Mouse (Mus musculus): ENCODE data around the gene Siglech. TPM values are rescaled to one million over a fixed set of nuclear protein-coding genes. Genes with fewer than 3 reads are reported as not detected.
"Not testable (repeated sequence)": the region's sequence is repeated elsewhere in the genome, so short reads cannot be mapped to it uniquely, and the experiment has no call there.

Siglech gene
- polyA plus RNA-seq, 1 experiment: 1.2 TPM

DNA sequence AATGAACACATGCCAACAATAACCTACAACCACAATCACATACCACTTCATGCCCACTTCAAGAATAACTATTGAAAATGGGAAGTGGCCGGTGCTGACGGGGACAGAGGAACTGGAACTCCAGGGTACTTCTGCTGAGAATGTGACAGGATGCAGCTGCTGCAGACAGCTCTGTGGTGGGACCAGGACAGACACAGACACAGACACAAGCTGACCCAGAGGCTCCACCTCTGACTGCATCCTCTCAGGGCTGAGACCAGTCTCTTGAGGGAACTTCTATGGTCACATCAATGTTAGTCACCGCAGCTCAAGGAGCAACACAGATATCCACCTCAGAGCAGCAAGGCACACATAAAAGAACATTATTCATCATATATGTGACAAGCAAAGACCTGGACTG lies 16.6 kb downstream of the Siglech start:
- TF ChIP-seq CTCF (IDR thresholded peaks at IDR 0.05; ENCODE audit: borderline replicate concordance, extremely low read depth, insufficient read depth, insufficient read length): no peak
- TF ChIP-seq POLR2A (IDR thresholded peaks at IDR 0.05; ENCODE audit: borderline replicate concordance, extremely low read depth, insufficient read depth, insufficient read length, poor library complexity, severe bottlenecking): no peak
- no peak for DNase-seq (ENCODE audit: low read depth)

DNA sequence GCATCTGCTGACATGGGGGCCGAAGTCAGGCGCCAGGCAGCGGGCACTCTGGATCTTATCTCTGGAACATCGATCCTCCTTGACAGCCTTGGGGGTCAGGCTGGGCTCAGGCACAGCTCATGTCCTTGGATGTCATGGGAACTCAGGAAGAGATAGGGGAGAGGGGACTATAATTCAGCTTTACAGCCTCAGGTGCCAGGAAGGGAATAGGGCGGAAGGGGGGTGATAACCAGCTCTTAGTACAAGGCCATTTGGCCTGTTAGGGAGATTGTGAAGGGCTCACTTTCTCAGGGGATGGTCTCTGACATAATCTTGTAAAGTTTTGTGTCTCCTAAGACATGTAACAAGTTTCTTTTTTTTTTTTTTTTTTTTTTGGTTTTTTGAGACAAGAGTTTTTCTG lies 22.6 kb downstream of the Siglech start:
- not testable (repeated sequence) for DNase-seq (ENCODE audit: low read depth)

GRCm38 (mm10) chr7:55792280-55792679 lies 24.3 kb downstream of the Siglech start:
- peak; percentile 69 for DNase-seq (ENCODE audit: low read depth)
- TF ChIP-seq CTCF (IDR thresholded peaks at IDR 0.05; ENCODE audit: borderline replicate concordance, extremely low read depth, insufficient read depth, insufficient read length) (no peak), POLR2A (IDR thresholded peaks at IDR 0.05; ENCODE audit: borderline replicate concordance, extremely low read depth, insufficient read depth, insufficient read length, poor library complexity, severe bottlenecking) (no peak)

- TF ChIP-seq CTCF (IDR thresholded peaks at IDR 0.05; ENCODE audit: borderline replicate concordance, extremely low read depth, insufficient read depth, insufficient read length) (no peak), POLR2A (IDR thresholded peaks at IDR 0.05; ENCODE audit: borderline replicate concordance, extremely low read depth, insufficient read depth, insufficient read length, poor library complexity, severe bottlenecking) (no peak)
- peak; percentile 19 for DNase-seq (ENCODE audit: low read depth)
These were observed 25.4 kb downstream of the Siglech start for GRCm38 (mm10) chr7:55793236-55793951.

DNA sequence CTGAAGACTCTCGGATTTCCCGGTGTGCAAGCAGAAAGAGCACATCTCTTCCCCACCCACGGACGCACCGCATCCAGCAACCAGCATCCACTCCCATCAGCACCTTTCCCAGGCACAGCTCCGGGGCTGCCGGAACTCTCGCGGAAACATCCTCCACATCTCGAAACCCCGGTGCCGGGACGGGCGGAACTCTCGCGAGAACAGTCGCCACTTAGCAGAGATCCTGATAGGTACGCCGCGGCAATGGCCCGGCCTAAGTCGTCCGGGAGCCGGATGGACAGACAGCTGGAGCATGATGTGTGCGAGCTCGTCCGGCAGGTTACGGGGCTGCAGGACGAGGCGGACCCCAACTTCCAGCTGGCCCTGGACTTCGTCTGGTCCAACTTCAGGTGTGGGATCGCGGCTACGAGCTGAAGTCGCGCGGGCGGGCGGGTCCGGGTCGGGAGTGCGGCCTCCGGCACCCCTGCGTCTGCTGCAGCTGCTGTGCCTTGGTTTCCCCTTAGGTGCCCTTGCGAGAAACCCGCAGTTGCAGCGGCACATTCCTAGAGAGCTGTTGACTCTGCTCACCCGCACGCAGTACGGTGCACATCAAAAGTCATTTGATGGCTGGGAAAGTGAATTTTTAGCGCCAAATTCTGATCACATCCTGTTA lies 26.1 kb downstream of the Siglech start, which contains the start of gene Tubgcp5:
TSS of gene Tubgcp5 (plus strand) at position 203 of the 652 bp plus-strand sequence.
- DNase-seq (ENCODE audit: low read depth): peak; percentile 99
- TF ChIP-seq CTCF (IDR thresholded peaks at IDR 0.05; ENCODE audit: borderline replicate concordance, extremely low read depth, insufficient read depth, insufficient read length) (no peak), POLR2A (IDR thresholded peaks at IDR 0.05; ENCODE audit: borderline replicate concordance, extremely low read depth, insufficient read depth, insufficient read length, poor library complexity, severe bottlenecking) (peak; percentile 95; the same call in 1 of the 2 replicates)

DNA sequence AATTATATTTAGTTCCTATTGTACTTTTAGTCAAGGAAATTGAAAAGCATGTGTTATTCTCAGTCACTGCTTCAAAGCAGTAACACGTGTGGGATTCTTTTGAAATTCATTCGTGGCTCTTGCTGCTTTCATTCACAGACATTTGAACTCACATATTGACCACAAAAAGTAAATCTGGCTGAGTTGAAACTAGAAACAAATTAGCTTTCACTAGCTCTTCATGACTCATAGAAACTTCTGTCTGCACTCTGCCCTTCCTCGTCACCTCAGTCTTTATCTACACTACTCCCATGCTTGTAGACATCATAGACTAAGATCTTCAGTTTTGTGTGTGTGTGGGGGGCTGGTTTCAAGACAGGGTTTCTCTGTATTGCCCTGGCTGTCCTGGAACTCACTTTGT lies 32.0 kb downstream of the Siglech start:
- DNase-seq (ENCODE audit: low read depth): no peak
- no peak for TF ChIP-seq POLR2A (IDR thresholded peaks at IDR 0.05; ENCODE audit: borderline replicate concordance, extremely low read depth, insufficient read depth, insufficient read length, poor library complexity, severe bottlenecking)

- TF ChIP-seq CTCF (IDR thresholded peaks at IDR 0.05; ENCODE audit: borderline replicate concordance, extremely low read depth, insufficient read depth, insufficient read length) (no peak), POLR2A (IDR thresholded peaks at IDR 0.05; ENCODE audit: borderline replicate concordance, extremely low read depth, insufficient read depth, insufficient read length, poor library complexity, severe bottlenecking) (no peak)
- DNase-seq (ENCODE audit: low read depth): no peak
These were observed 42.0 kb downstream of the Siglech start for GRCm38 (mm10) chr7:55809967-55810366.

DNA sequence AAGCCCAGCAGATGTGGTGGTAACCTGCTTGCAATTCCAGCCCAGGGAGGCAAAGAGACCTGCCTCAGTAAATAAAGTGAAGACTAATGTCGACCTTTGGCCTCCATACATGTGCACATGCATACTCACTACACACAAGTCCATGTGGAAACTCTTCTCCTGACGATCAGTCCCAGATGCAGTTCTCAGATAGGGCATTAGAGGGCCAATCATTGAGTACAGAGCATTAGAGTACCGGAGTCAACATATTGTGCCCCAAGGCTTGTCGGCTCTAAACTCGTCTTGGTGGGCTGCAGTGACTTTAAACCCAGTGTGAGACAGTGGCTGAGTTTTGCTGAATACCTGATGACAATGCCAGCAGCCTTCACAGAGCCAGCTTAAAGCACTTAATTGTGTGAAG lies 56.5 kb downstream of the Siglech start:
- no peak for DNase-seq (ENCODE audit: low read depth)
- TF ChIP-seq POLR2A (IDR thresholded peaks at IDR 0.05; ENCODE audit: borderline replicate concordance, extremely low read depth, insufficient read depth, insufficient read length, poor library complexity, severe bottlenecking) (no peak), CTCF (IDR thresholded peaks at IDR 0.05; ENCODE audit: borderline replicate concordance, extremely low read depth, insufficient read depth, insufficient read length) (peak; percentile 16; the same call in 1 of the 2 replicates)

GRCm38 (mm10) chr7:55827551-55827950 lies 59.6 kb downstream of the Siglech start:
- DNase-seq (ENCODE audit: low read depth): no peak
- no peak for TF ChIP-seq CTCF (IDR thresholded peaks at IDR 0.05; ENCODE audit: borderline replicate concordance, extremely low read depth, insufficient read depth, insufficient read length)
- TF ChIP-seq POLR2A (IDR thresholded peaks at IDR 0.05; ENCODE audit: borderline replicate concordance, extremely low read depth, insufficient read depth, insufficient read length, poor library complexity, severe bottlenecking): no peak

Other genes with a start within 250 kb of the Siglech start
- 22.4 and 23.0 TPM in 2 replicates for gene Tubgcp5, start 26.0 kb downstream of the Siglech start, polyA plus RNA-seq (2012; rRNA removed)
- 38.3 and 39.6 TPM in 2 replicates for gene Cyfip1, start 73.6 kb downstream of the Siglech start, polyA plus RNA-seq (2012; rRNA removed)
- gene Nipa2, start 194.3 kb downstream of the Siglech start, polyA plus RNA-seq (2012; rRNA removed): 24.2 and 28.3 TPM in 2 replicates

Data from brain, embryonic 14.5 days (tissue).